Mouse (Mus musculus): Measurements from ENCODE around the gene Itsn2. TPM values are rescaled to one million over a fixed set of nuclear protein-coding genes. Genes with fewer than 3 reads are reported as not detected.
"Not testable (repeated sequence)": the region's sequence is repeated elsewhere in the genome, so short reads cannot be mapped to it uniquely, and the experiment has no call there.

The Itsn2 gene
- polyA plus RNA-seq, 1 experiment from 2014 or later: 19.7 TPM

GRCm38 (mm10) chr12:4731629-4732028, 139.2 kb downstream of the Itsn2 start:
- Histone ChIP-seq H3K4me2 (ENCODE audit: low read depth) (no peak overlapping the region), H3K4me3 (ENCODE audit: low read depth, low read length) (no peak overlapping the region), H3K36me3 (ENCODE audit: control insufficient read depth, insufficient read depth, low read length) (no peaks in the 10 kb centered on the region), H3K9ac (ENCODE audit: low read length) (no peak overlapping the region), H3K27me3 (ENCODE audit: control insufficient read depth, insufficient read depth, low read length) (no peaks in the 10 kb centered on the region), H3K27ac (ENCODE audit: low read depth, low read length) (no peak overlapping the region), H3K9me3 (ENCODE audit: control insufficient read depth, low read length) (no peaks in the 10 kb centered on the region), H3K4me1 (ENCODE audit: control insufficient read depth, insufficient read depth, low read length) (no peaks in the 10 kb centered on the region)
- DNase-seq (ENCODE audit: low spot score) (no peak), ATAC-seq (ENCODE audit: insufficient read depth, low FRiP score, low TSS enrichment) (no peak)
- WGBS: 74% methylated on average over 4 of the region's 4 CpGs

- H3K4me1 ChIP-seq (ENCODE audit: control insufficient read depth, insufficient read depth, low read length): no peaks in the 10 kb centered on the region
- H3K9ac ChIP-seq (ENCODE audit: low read length): no peak overlapping the region
- DNase-seq (ENCODE audit: low spot score): no peak
- H3K36me3 ChIP-seq (ENCODE audit: control insufficient read depth, insufficient read depth, low read length): no peaks in the 10 kb centered on the region
- 72% methylated on average over 4 of the region's 4 CpGs for WGBS
- H3K4me3 ChIP-seq (ENCODE audit: low read depth, low read length): no peak overlapping the region
- H3K27me3 ChIP-seq (ENCODE audit: control insufficient read depth, insufficient read depth, low read length): no peaks in the 10 kb centered on the region
- no peak overlapping the region for H3K4me2 ChIP-seq (ENCODE audit: low read depth)
- no peak overlapping the region for H3K27ac ChIP-seq (ENCODE audit: low read depth, low read length)
- no peak for ATAC-seq (ENCODE audit: insufficient read depth, low FRiP score, low TSS enrichment)
- H3K9me3 ChIP-seq (ENCODE audit: control insufficient read depth, low read length): no peaks in the 10 kb centered on the region
These were observed 139.9 kb downstream of the Itsn2 start for GRCm38 (mm10) chr12:4732332-4732731.

- DNase-seq (ENCODE audit: low spot score) (no peak), ATAC-seq (ENCODE audit: insufficient read depth, low FRiP score, low TSS enrichment) (no peak)
- H3K36me3 ChIP-seq (ENCODE audit: control insufficient read depth, insufficient read depth, low read length): no peaks in the 10 kb centered on the region
- H3K4me1 ChIP-seq (ENCODE audit: control insufficient read depth, insufficient read depth, low read length): no peaks in the 10 kb centered on the region
- H3K27ac ChIP-seq (ENCODE audit: low read depth, low read length): no peak within 1 kb of the TSS
- no peaks in the 10 kb centered on the region for H3K9me3 ChIP-seq (ENCODE audit: control insufficient read depth, low read length)
- no peak within 1 kb of the TSS for H3K4me3 ChIP-seq (ENCODE audit: low read depth, low read length)
- H3K27me3 ChIP-seq (ENCODE audit: control insufficient read depth, insufficient read depth, low read length): no peaks in the 10 kb centered on the region
- no peak within 1 kb of the TSS for H3K9ac ChIP-seq (ENCODE audit: low read length)
- 90% methylated on average over 18 of the region's 18 CpGs for WGBS
- H3K4me2 ChIP-seq (ENCODE audit: low read depth): no peak within 1 kb of the TSS
These were observed 145.7 kb downstream of the Itsn2 start, which contains the start of gene Fam228a for GRCm38 (mm10) chr12:4738031-4738576. TSS of gene Fam228a (minus strand) at chr12:4738430.

- WGBS: 77% methylated on average over 7 of the region's 7 CpGs
- DNase-seq (ENCODE audit: low spot score) (no peak), ATAC-seq (ENCODE audit: insufficient read depth, low FRiP score, low TSS enrichment) (no peak)
- Histone ChIP-seq H3K9ac (ENCODE audit: low read length) (no peak overlapping the region), H3K9me3 (ENCODE audit: control insufficient read depth, low read length) (no peaks in the 10 kb centered on the region), H3K4me1 (ENCODE audit: control insufficient read depth, insufficient read depth, low read length) (no peaks in the 10 kb centered on the region), H3K36me3 (ENCODE audit: control insufficient read depth, insufficient read depth, low read length) (no peaks in the 10 kb centered on the region), H3K27me3 (ENCODE audit: control insufficient read depth, insufficient read depth, low read length) (no peaks in the 10 kb centered on the region), H3K4me3 (ENCODE audit: low read depth, low read length) (no peak overlapping the region), H3K27ac (ENCODE audit: low read depth, low read length) (no peak overlapping the region), H3K4me2 (ENCODE audit: low read depth) (no peak overlapping the region)
These were observed 148.4 kb downstream of the Itsn2 start for GRCm38 (mm10) chr12:4740823-4741222.

- Histone ChIP-seq H3K27ac (ENCODE audit: low read depth, low read length) (no peak overlapping the region), H3K36me3 (ENCODE audit: control insufficient read depth, insufficient read depth, low read length) (no peaks in the 10 kb centered on the region), H3K9me3 (ENCODE audit: control insufficient read depth, low read length) (no peaks in the 10 kb centered on the region), H3K4me3 (ENCODE audit: low read depth, low read length) (no peak overlapping the region), H3K9ac (ENCODE audit: low read length) (no peak overlapping the region), H3K27me3 (ENCODE audit: control insufficient read depth, insufficient read depth, low read length) (no peaks in the 10 kb centered on the region), H3K4me1 (ENCODE audit: control insufficient read depth, insufficient read depth, low read length) (no peaks in the 10 kb centered on the region), H3K4me2 (ENCODE audit: low read depth) (no peak overlapping the region)
- ATAC-seq (ENCODE audit: insufficient read depth, low FRiP score, low TSS enrichment) (no peak), DNase-seq (ENCODE audit: low spot score) (no peak)
- WGBS: 95% methylated on average over 3 of the region's 3 CpGs
These were observed 149.7 kb downstream of the Itsn2 start for GRCm38 (mm10) chr12:4742183-4742582.

- H3K4me2 ChIP-seq (ENCODE audit: low read depth): no peak overlapping the region
- ATAC-seq (ENCODE audit: insufficient read depth, low FRiP score, low TSS enrichment) (no peak), DNase-seq (ENCODE audit: low spot score) (no peak)
- no peaks in the 10 kb centered on the region for H3K4me1 ChIP-seq (ENCODE audit: control insufficient read depth, insufficient read depth, low read length)
- no peak overlapping the region for H3K4me3 ChIP-seq (ENCODE audit: low read depth, low read length)
- WGBS: 95% methylated on average over 10 of the region's 10 CpGs
- no peaks in the 10 kb centered on the region for H3K27me3 ChIP-seq (ENCODE audit: control insufficient read depth, insufficient read depth, low read length)
- H3K27ac ChIP-seq (ENCODE audit: low read depth, low read length): no peak overlapping the region
- H3K9me3 ChIP-seq (ENCODE audit: control insufficient read depth, low read length): no peaks in the 10 kb centered on the region
- no peaks in the 10 kb centered on the region for H3K36me3 ChIP-seq (ENCODE audit: control insufficient read depth, insufficient read depth, low read length)
- no peak overlapping the region for H3K9ac ChIP-seq (ENCODE audit: low read length)
These were observed 152.0 kb downstream of the Itsn2 start for GRCm38 (mm10) chr12:4744486-4744885.

- H3K4me1 ChIP-seq (ENCODE audit: control insufficient read depth, insufficient read depth, low read length); H3K4me2 ChIP-seq (ENCODE audit: low read depth); ATAC-seq (ENCODE audit: insufficient read depth, low FRiP score, low TSS enrichment); H3K9ac ChIP-seq (ENCODE audit: low read length); H3K36me3 ChIP-seq (ENCODE audit: control insufficient read depth, insufficient read depth, low read length); DNase-seq (ENCODE audit: low spot score); H3K27me3 ChIP-seq (ENCODE audit: control insufficient read depth, insufficient read depth, low read length); H3K27ac ChIP-seq (ENCODE audit: low read depth, low read length); H3K9me3 ChIP-seq (ENCODE audit: control insufficient read depth, low read length); H3K4me3 ChIP-seq (ENCODE audit: low read depth, low read length): not testable (repeated sequence)
- whole genome bisulfite sequencing: 91% methylated on average over 4 of the region's 4 CpGs
These were observed 162.0 kb downstream of the Itsn2 start for GRCm38 (mm10) chr12:4754451-4754850.

GRCm38 (mm10) chr12:4757060-4757459, 164.6 kb downstream of the Itsn2 start:
- DNase-seq (ENCODE audit: low spot score) (no peak), ATAC-seq (ENCODE audit: insufficient read depth, low FRiP score, low TSS enrichment) (no peak)
- Histone ChIP-seq H3K27me3 (ENCODE audit: control insufficient read depth, insufficient read depth, low read length) (no peaks in the 10 kb centered on the region), H3K27ac (ENCODE audit: low read depth, low read length) (no peak overlapping the region), H3K4me2 (ENCODE audit: low read depth) (no peak overlapping the region), H3K4me1 (ENCODE audit: control insufficient read depth, insufficient read depth, low read length) (no peaks in the 10 kb centered on the region), H3K9me3 (ENCODE audit: control insufficient read depth, low read length) (no peaks in the 10 kb centered on the region), H3K36me3 (ENCODE audit: control insufficient read depth, insufficient read depth, low read length) (no peaks in the 10 kb centered on the region), H3K9ac (ENCODE audit: low read length) (no peak overlapping the region), H3K4me3 (ENCODE audit: low read depth, low read length) (no peak overlapping the region)
- 88% methylated on average over 1 of the region's 1 CpGs for WGBS

Data from neural tube, embryonic 11.5 days (tissue).